ENCODE assay signal across 9 mouse cellular contexts in the genomic region with DNA sequence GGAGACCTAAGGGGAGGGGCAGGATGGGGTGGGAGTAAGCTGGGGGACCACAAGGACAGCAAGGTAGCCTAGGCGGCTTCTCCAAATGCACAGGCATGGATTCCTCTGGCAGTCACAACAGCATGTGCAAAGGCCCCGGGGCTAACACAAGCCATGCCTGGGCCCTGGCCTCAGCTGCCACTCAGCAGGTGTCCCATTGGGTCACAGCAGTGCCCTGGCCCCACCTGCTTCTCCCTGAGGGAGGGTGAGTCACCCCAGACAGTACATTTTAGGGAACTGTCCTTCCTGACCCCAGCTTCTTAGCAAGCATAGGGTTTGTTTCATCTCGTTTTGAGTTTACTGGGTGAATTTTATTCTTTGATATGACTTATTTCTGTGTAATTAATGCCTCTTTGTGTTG. TPM values are rescaled to one million over a fixed set of nuclear protein-coding genes. Genes with fewer than 3 reads are reported as not detected.
DNase-seq lines count a peak whose midpoint lies in the region; ATAC-seq and TF ChIP-seq lines count a peak whose summit lies in the region.
"Had no signal": no experiment of that assay in that cellular context is flagged by ENCODE, and none has a peak within 500 bp of the region (broad histone marks: within the 10 kb centered on the region; RNA-seq: fewer than 3 reads in every experiment).

No protein-coding gene starts in this region.

- 0 out of 2 replicates have a peak overlapping the region, but pooled peaks have one; percentile 44 for H3K9ac ChIP-seq in kidney, postnatal 0 days (ENCODE audit: low read depth, low read length)
- H3K9ac ChIP-seq in ES-Bruce4 (ENCODE audit: low read depth, poor library complexity, severe bottlenecking), result no peak overlapping the region
- peak overlapping the region; percentile 47 for H3K9ac ChIP-seq in embryonic facial prominence, embryonic 12.5 days

- 0 out of 2 replicates have a peak, but pooled peaks have one; percentile 36 for TF ChIP-seq EP300 in ES-Bruce4 (IDR thresholded peaks at IDR 0.05; ENCODE audit: insufficient read depth, low read depth, low read length)

- H3K27me3 ChIP-seq in kidney, postnatal 0 days (ENCODE audit: insufficient read depth, low read length), result no peaks in the 10 kb centered on the region
- no peaks in the 10 kb centered on the region for H3K27me3 ChIP-seq in ES-Bruce4 (ENCODE audit: control insufficient read depth, insufficient read depth, low read length, poor library complexity, severe bottlenecking)
- H3K27me3 ChIP-seq in embryonic facial prominence, embryonic 12.5 days, result no peaks in the 10 kb centered on the region

- no peak for TF ChIP-seq POLR2A in ES-Bruce4 (IDR thresholded peaks at IDR 0.05; ENCODE audit: insufficient read depth, low read length)

- TF ChIP-seq CTCF in kidney, postnatal 0 days (IDR thresholded peaks at IDR 0.05; ENCODE audit: low read depth), result no peak
- no peak for TF ChIP-seq CTCF in ES-Bruce4 (IDR thresholded peaks at IDR 0.05; ENCODE audit: low read depth, low read length)

- WGBS in kidney, postnatal 0 days, result 65% methylated on average over 3 of the region's 3 CpGs
- WGBS in embryonic facial prominence, embryonic 12.5 days, result 51% methylated on average over 3 of the region's 3 CpGs

- no peak for DNase-seq in kidney, postnatal 0 days (ENCODE audit: low spot score)
- DNase-seq in kidney, postnatal 14 days, result no peak
- DNase-seq in right cerebral cortex, adult 2 months (ENCODE audit: low spot score in 2 of 2), result no peak
- DNase-seq in frontal cortex, postnatal 14 days (ENCODE audit: low spot score in 2 of 2), result no peak
- DNase-seq: cerebellum, adult 18-20 months; thymus, postnatal 36 days had no signal

- H3K4me2 ChIP-seq in kidney, postnatal 0 days (ENCODE audit: low read length), result peak overlapping the region; percentile 35; the same call in 1 of the 2 replicates
- peak overlapping the region; percentile 39 for H3K4me2 ChIP-seq in embryonic facial prominence, embryonic 12.5 days (replicated peaks)

- H3K36me3 ChIP-seq in kidney, postnatal 0 days (ENCODE audit: insufficient read depth, low read length), result peaks cover 15% of the 10 kb centered on the region; the same call in 1 of the 2 replicates
- peaks cover 16% of the 10 kb centered on the region; the same call in 1 of the 2 replicates for H3K36me3 ChIP-seq in ES-Bruce4 (ENCODE audit: control insufficient read depth, insufficient read depth, low read length, poor library complexity, severe bottlenecking)
- peaks cover 34% of the 10 kb centered on the region for H3K36me3 ChIP-seq in embryonic facial prominence, embryonic 12.5 days

- H3K4me1 ChIP-seq in kidney, postnatal 0 days (replicated peaks; ENCODE audit: insufficient read depth, low read length), result peaks cover 9% of the 10 kb centered on the region; the same call in 1 of the 2 replicates
- H3K4me1 ChIP-seq in ES-Bruce4 (ENCODE audit: control insufficient read depth, insufficient read depth, low read length), result peaks cover 4% of the 10 kb centered on the region
- H3K4me1 ChIP-seq in embryonic facial prominence, embryonic 12.5 days, result peaks cover 9% of the 10 kb centered on the region

- no peak for ATAC-seq in kidney, postnatal 0 days (replicated peaks; ENCODE audit: low FRiP score, low read depth)
- ATAC-seq in embryonic facial prominence, embryonic 12.5 days (ENCODE audit: insufficient number of reproducible peaks, insufficient read depth, low FRiP score, low TSS enrichment), result no peak
- peak; percentile 55 for ATAC-seq in megakaryocyte progenitor cell, adult 5-6 weeks (replicated peaks; ENCODE audit: poor library complexity)

- no peak overlapping the region for H3K27ac ChIP-seq in kidney, postnatal 0 days
- no peak overlapping the region for H3K27ac ChIP-seq in ES-Bruce4 (ENCODE audit: insufficient read depth, low read length)
- peak overlapping the region; percentile 30; the same call in 1 of the 2 replicates for H3K27ac ChIP-seq in embryonic facial prominence, embryonic 12.5 days

- no peaks in the 10 kb centered on the region for H3K9me3 ChIP-seq in kidney, postnatal 0 days (replicated peaks; ENCODE audit: low read length)
- H3K9me3 ChIP-seq in ES-Bruce4 (replicated peaks; ENCODE audit: control insufficient read depth, insufficient read depth, low read length, poor library complexity, severe bottlenecking), result no peaks in the 10 kb centered on the region
- no peaks in the 10 kb centered on the region for H3K9me3 ChIP-seq in embryonic facial prominence, embryonic 12.5 days

- H3K4me3 ChIP-seq in kidney, postnatal 0 days (replicated peaks; ENCODE audit: low read depth, low read length), result no peak overlapping the region
- H3K4me3 ChIP-seq in ES-Bruce4 (ENCODE audit: low read depth, low read length), result no peak overlapping the region
- H3K4me3 ChIP-seq in embryonic facial prominence, embryonic 12.5 days, result 0 out of 2 replicates have a peak overlapping the region, but pooled peaks have one; percentile 6

RNA-seq across cellular contexts. Expression of gene Lsm4, which starts 9.6 kb away (rescaled TPM):
- 243 and 281 TPM in 2 replicates for polyA plus RNA-seq in kidney, postnatal 0 days (2015; fragmentation: Nextera tagmentation; extraction: Ambion mirVana)
- 211 TPM in 2 replicates for polyA plus RNA-seq in ES-Bruce4 (2011; ENCODE audit: insufficient read depth, insufficient read length, low read depth, missing spikeins)
- 303 and 326 TPM in 2 replicates for polyA plus RNA-seq in embryonic facial prominence, embryonic 12.5 days (2016; fragmentation: Nextera tagmentation; extraction: Ambion mirVana)
- total RNA-seq in megakaryocyte progenitor cell, adult 5-6 weeks (2015), result 121 and 125 TPM in 2 replicates
- 214 and 249 TPM in 2 replicates for total RNA-seq in megakaryocyte progenitor cell, adult 5-6 weeks (2017)

RNA-seq across cellular contexts. Expression of gene Jund, which starts 16.1 kb away (rescaled TPM):
- 72.4 and 98.1 TPM in 2 replicates for polyA plus RNA-seq in kidney, postnatal 0 days (2015; fragmentation: Nextera tagmentation; extraction: Ambion mirVana)
- polyA plus RNA-seq in ES-Bruce4 (2011; ENCODE audit: insufficient read depth, insufficient read length, low read depth, missing spikeins), result 56.6 and 66.4 TPM in 2 replicates
- 142 and 150 TPM in 2 replicates for polyA plus RNA-seq in embryonic facial prominence, embryonic 12.5 days (2016; fragmentation: Nextera tagmentation; extraction: Ambion mirVana)
- total RNA-seq in megakaryocyte progenitor cell, adult 5-6 weeks (2015), result 16.1 and 29.1 TPM in 2 replicates
- 19.8 and 21.0 TPM in 2 replicates for total RNA-seq in megakaryocyte progenitor cell, adult 5-6 weeks (2017)

RNA-seq across cellular contexts. Expression of gene Iqcn, which starts 20.6 kb away (rescaled TPM):
- polyA plus RNA-seq in kidney, postnatal 0 days (2015; fragmentation: Nextera tagmentation; extraction: Ambion mirVana), result 0.03 and 0.05 TPM in 2 replicates
- polyA plus RNA-seq in ES-Bruce4 (2011; ENCODE audit: insufficient read depth, insufficient read length, low read depth, missing spikeins), result not detected in 2 replicates
- not detected in 2 replicates for polyA plus RNA-seq in embryonic facial prominence, embryonic 12.5 days (2016; fragmentation: Nextera tagmentation; extraction: Ambion mirVana)
- total RNA-seq in megakaryocyte progenitor cell, adult 5-6 weeks (2015), result 0.07 TPM in 1 of 2 replicates, not detected in the other
- total RNA-seq in megakaryocyte progenitor cell, adult 5-6 weeks (2017), result not detected in 2 replicates

RNA-seq across cellular contexts. Expression of gene Pgpep1, which starts 22.5 kb away (rescaled TPM):
- polyA plus RNA-seq in kidney, postnatal 0 days (2015; fragmentation: Nextera tagmentation; extraction: Ambion mirVana), result 84.2 and 87.5 TPM in 2 replicates
- polyA plus RNA-seq in ES-Bruce4 (2011; ENCODE audit: insufficient read depth, insufficient read length, low read depth, missing spikeins), result 30.2 and 44.4 TPM in 2 replicates
- 59.5 and 70.4 TPM in 2 replicates for polyA plus RNA-seq in embryonic facial prominence, embryonic 12.5 days (2016; fragmentation: Nextera tagmentation; extraction: Ambion mirVana)
- total RNA-seq in megakaryocyte progenitor cell, adult 5-6 weeks (2015), result 11.7 and 11.8 TPM in 2 replicates
- 3.6 and 5.2 TPM in 2 replicates for total RNA-seq in megakaryocyte progenitor cell, adult 5-6 weeks (2017)

RNA-seq across cellular contexts. Expression of gene Gm3336, which starts 35.7 kb away (rescaled TPM):
- 0.70 and 0.74 TPM in 2 replicates for polyA plus RNA-seq in kidney, postnatal 0 days (2015; fragmentation: Nextera tagmentation; extraction: Ambion mirVana)
- polyA plus RNA-seq in ES-Bruce4 (2011; ENCODE audit: insufficient read depth, insufficient read length, low read depth, missing spikeins), result 0.99 and 2.5 TPM in 2 replicates
- polyA plus RNA-seq in embryonic facial prominence, embryonic 12.5 days (2016; fragmentation: Nextera tagmentation; extraction: Ambion mirVana), result not detected in 2 replicates
- not detected in 2 replicates for total RNA-seq in megakaryocyte progenitor cell, adult 5-6 weeks (2015)
- 0.12 TPM in 1 of 2 replicates, not detected in the other for total RNA-seq in megakaryocyte progenitor cell, adult 5-6 weeks (2017)
